Mouse (Mus musculus): ENCODE results near the gene Npas4. TPM values are rescaled to one million over a fixed set of nuclear protein-coding genes. Genes with fewer than 3 reads are reported as not detected.
"Not testable (repeated sequence)": the region's sequence is repeated elsewhere in the genome, so short reads cannot be mapped to it uniquely, and the experiment has no call there.

The Npas4 gene
- polyA plus RNA-seq, 1 experiment: 15.5 TPM

- TF ChIP-seq CTCF (IDR thresholded peaks at IDR 0.05; ENCODE audit: control insufficient read depth, insufficient read depth, low read length): no peak
- no peak for TF ChIP-seq POLR2A (IDR thresholded peaks at IDR 0.05; ENCODE audit: borderline replicate concordance, control insufficient read depth, low read depth, low read length)
- Histone ChIP-seq H3K4me3 (replicated peaks; ENCODE audit: control insufficient read depth, low read depth, low read length) (no peak overlapping the region), H3K27ac (ENCODE audit: control insufficient read depth, insufficient read depth, low read depth, low read length, poor library complexity) (no peak overlapping the region), H3K4me1 (ENCODE audit: control insufficient read depth, insufficient read depth, low read length) (no peaks in the 10 kb centered on the region; the same call in 1 of the 2 replicates)
- WGBS: 21% methylated on average over 47 of the region's 47 CpGs
Observed at GRCm38 (mm10) chr19:4989434-4990255, 471 bp downstream of the Npas4 start.

GRCm38 (mm10) chr19:4989013-4989412 is 1.1 kb downstream of the Npas4 start:
- H3K4me1 ChIP-seq (ENCODE audit: control insufficient read depth, insufficient read depth, low read length): no peaks in the 10 kb centered on the region; the same call in 1 of the 2 replicates
- WGBS: 4% methylated on average over 13 of the region's 13 CpGs
- peak; percentile 34; the same call in 1 of the 2 replicates for TF ChIP-seq POLR2A (IDR thresholded peaks at IDR 0.05; ENCODE audit: borderline replicate concordance, control insufficient read depth, low read depth, low read length)
- peak; percentile 32; the same call in 1 of the 2 replicates for TF ChIP-seq CTCF (IDR thresholded peaks at IDR 0.05; ENCODE audit: control insufficient read depth, insufficient read depth, low read length)
- H3K4me3 ChIP-seq (replicated peaks; ENCODE audit: control insufficient read depth, low read depth, low read length): no peak overlapping the region
- H3K27ac ChIP-seq (ENCODE audit: control insufficient read depth, insufficient read depth, low read depth, low read length, poor library complexity): no peak overlapping the region

- Histone ChIP-seq H3K4me3 (replicated peaks; ENCODE audit: control insufficient read depth, low read depth, low read length) (no peak overlapping the region), H3K27ac (ENCODE audit: control insufficient read depth, insufficient read depth, low read depth, low read length, poor library complexity) (no peak overlapping the region), H3K4me1 (ENCODE audit: control insufficient read depth, insufficient read depth, low read length) (no peaks in the 10 kb centered on the region)
- TF ChIP-seq POLR2A (IDR thresholded peaks at IDR 0.05; ENCODE audit: borderline replicate concordance, control insufficient read depth, low read depth, low read length) (no peak), CTCF (IDR thresholded peaks at IDR 0.05; ENCODE audit: control insufficient read depth, insufficient read depth, low read length) (peak; percentile 62)
Observed at GRCm38 (mm10) chr19:4981767-4982166, 8.3 kb downstream of the Npas4 start.

GRCm38 (mm10) chr19:4968236-4968635 is 21.9 kb downstream of the Npas4 start:
- TF ChIP-seq POLR2A (IDR thresholded peaks at IDR 0.05; ENCODE audit: borderline replicate concordance, control insufficient read depth, low read depth, low read length): no peak
- peak; percentile 60 for TF ChIP-seq CTCF (IDR thresholded peaks at IDR 0.05; ENCODE audit: control insufficient read depth, insufficient read depth, low read length)
- Histone ChIP-seq H3K4me1 (ENCODE audit: control insufficient read depth, insufficient read depth, low read length) (no peaks in the 10 kb centered on the region), H3K4me3 (replicated peaks; ENCODE audit: control insufficient read depth, low read depth, low read length) (no peak overlapping the region), H3K27ac (ENCODE audit: control insufficient read depth, insufficient read depth, low read depth, low read length, poor library complexity) (no peak overlapping the region)
- 82% methylated on average over 2 of the region's 2 CpGs for whole genome bisulfite sequencing

- WGBS: under 1% methylated on average over 34 of the region's 34 CpGs
- no peaks in the 10 kb centered on the region for H3K4me1 ChIP-seq (ENCODE audit: control insufficient read depth, insufficient read depth, low read length)
- peak within 1 kb of the TSS; percentile 90 for H3K4me3 ChIP-seq (replicated peaks; ENCODE audit: control insufficient read depth, low read depth, low read length)
- H3K27ac ChIP-seq (ENCODE audit: control insufficient read depth, insufficient read depth, low read depth, low read length, poor library complexity): peak within 1 kb of the TSS; percentile 21; the same call in 1 of the 2 replicates
- TF ChIP-seq POLR2A (IDR thresholded peaks at IDR 0.05; ENCODE audit: borderline replicate concordance, control insufficient read depth, low read depth, low read length) (no peak), CTCF (IDR thresholded peaks at IDR 0.05; ENCODE audit: control insufficient read depth, insufficient read depth, low read length) (peak; percentile 89)
Observed at GRCm38 (mm10) chr19:4961928-4962601, 28.1 kb downstream of the Npas4 start, which contains the start of gene Mrpl11. Gene Mrpl11, plus strand, starts transcription at chr19:4962147.

- not testable (repeated sequence) for H3K27ac ChIP-seq (ENCODE audit: control insufficient read depth, insufficient read depth, low read depth, low read length, poor library complexity); H3K4me3 ChIP-seq (replicated peaks; ENCODE audit: control insufficient read depth, low read depth, low read length)
Observed at GRCm38 (mm10) chr19:4948641-4949040, 41.5 kb downstream of the Npas4 start.

GRCm38 (mm10) chr19:4945540-4945939 is 44.6 kb downstream of the Npas4 start:
- Histone ChIP-seq H3K4me1 (ENCODE audit: control insufficient read depth, insufficient read depth, low read length) (no peaks in the 10 kb centered on the region), H3K4me3 (replicated peaks; ENCODE audit: control insufficient read depth, low read depth, low read length) (no peak overlapping the region), H3K27ac (ENCODE audit: control insufficient read depth, insufficient read depth, low read depth, low read length, poor library complexity) (no peak overlapping the region)
- WGBS: 40% methylated on average over 6 of the region's 6 CpGs
- TF ChIP-seq CTCF (IDR thresholded peaks at IDR 0.05; ENCODE audit: control insufficient read depth, insufficient read depth, low read length) (no peak), POLR2A (IDR thresholded peaks at IDR 0.05; ENCODE audit: borderline replicate concordance, control insufficient read depth, low read depth, low read length) (no peak)

More at GRCm38 (mm10) chr19:4948641-4949040, 41.5 kb downstream of the Npas4 start:
- H3K4me1 ChIP-seq (ENCODE audit: control insufficient read depth, insufficient read depth, low read length): not testable (repeated sequence)
- 83% methylated on average over 9 of the region's 9 CpGs for WGBS

- TF ChIP-seq POLR2A (IDR thresholded peaks at IDR 0.05; ENCODE audit: borderline replicate concordance, control insufficient read depth, low read depth, low read length): no peak
- Histone ChIP-seq H3K4me1 (ENCODE audit: control insufficient read depth, insufficient read depth, low read length) (no peaks in the 10 kb centered on the region), H3K27ac (ENCODE audit: control insufficient read depth, insufficient read depth, low read depth, low read length, poor library complexity) (no peak overlapping the region), H3K4me3 (replicated peaks; ENCODE audit: control insufficient read depth, low read depth, low read length) (no peak overlapping the region)
- WGBS: 6% methylated on average over 13 of the region's 13 CpGs
Observed at GRCm38 (mm10) chr19:4943253-4943588, 46.9 kb downstream of the Npas4 start.
